Mouse (Mus musculus): ENCODE measurements around the gene Rubcn. TPM values are rescaled to one million over a fixed set of nuclear protein-coding genes. Genes with fewer than 3 reads are reported as not detected.

Gene Rubcn
- polyA plus RNA-seq, 1 experiment: 77.3 TPM

DNA sequence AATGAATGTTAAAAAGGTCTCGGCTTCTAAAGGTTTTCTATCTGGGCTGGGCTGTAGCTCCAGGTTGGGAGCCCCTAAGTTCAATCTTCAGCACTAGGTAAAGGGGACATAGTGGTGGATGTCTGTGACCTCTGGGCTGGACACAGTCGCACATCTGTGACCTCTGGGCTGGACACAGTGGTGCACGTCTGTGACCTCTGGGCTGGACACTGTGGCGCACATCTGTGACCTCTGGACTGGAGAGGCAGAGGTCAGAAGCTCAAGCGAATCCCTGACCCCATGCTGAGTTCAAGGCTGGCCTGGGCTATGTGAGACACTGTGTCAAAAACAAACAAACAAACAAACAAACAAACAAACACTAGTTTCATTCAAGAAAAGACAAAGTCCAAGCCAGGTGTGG is 7.3 kb downstream of the Rubcn start:
- Histone ChIP-seq H3K4me3 (ENCODE audit: control insufficient read depth, low read depth, low read length) (no peak overlapping the region), H3K27me3 (ENCODE audit: control insufficient read depth, insufficient read depth, low read length) (no peaks in the 10 kb centered on the region), H3K27ac (ENCODE audit: control insufficient read depth, insufficient read depth, low read depth, low read length) (no peak overlapping the region), H3K4me1 (ENCODE audit: control insufficient read depth, insufficient read depth, low read length) (peaks cover 7% of the 10 kb centered on the region), H3K36me3 (ENCODE audit: control insufficient read depth, insufficient read depth, low read length) (no peaks in the 10 kb centered on the region)
- TF ChIP-seq CTCF (IDR thresholded peaks at IDR 0.05; ENCODE audit: control insufficient read depth, insufficient read depth, insufficient replicate concordance, low read depth, low read length) (no peak), POLR2A (IDR thresholded peaks at IDR 0.05; ENCODE audit: control insufficient read depth, low read depth, low read length) (no peak)

DNA sequence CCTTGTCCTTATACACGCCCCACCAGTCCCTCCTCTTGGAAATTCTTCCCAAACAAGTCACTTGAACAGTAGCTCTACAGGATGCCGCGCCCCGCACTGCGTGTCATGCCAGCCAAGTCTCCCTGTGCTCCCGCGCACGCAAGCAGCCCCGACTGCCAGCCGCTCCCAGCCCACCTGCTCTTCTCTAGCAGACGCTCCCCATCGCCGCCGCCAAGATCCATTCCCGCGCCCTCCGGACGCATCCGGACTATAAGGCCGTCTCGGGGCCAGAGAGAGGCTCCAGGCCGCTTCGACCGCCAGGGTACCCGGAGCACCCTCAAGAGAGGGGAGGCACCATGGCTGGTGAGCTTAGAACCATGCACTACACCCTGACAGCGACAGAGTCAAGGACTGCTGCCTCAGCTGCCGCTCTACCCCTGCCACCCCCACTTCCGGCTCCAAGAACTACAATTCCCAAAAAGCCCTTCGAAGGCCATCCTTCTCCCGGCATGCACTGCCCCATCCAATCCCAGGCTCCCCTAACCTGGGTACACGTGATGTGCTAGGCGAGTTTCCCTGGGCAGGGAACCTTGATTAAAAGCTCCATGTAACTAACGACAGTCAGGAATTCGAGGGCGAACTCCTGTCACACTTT is 9.5 kb downstream of the Rubcn start:
- Histone ChIP-seq H3K4me3 (ENCODE audit: control insufficient read depth, low read depth, low read length) (peak overlapping the region; percentile 95), H3K27ac (ENCODE audit: control insufficient read depth, insufficient read depth, low read depth, low read length) (peak overlapping the region; percentile 86), H3K36me3 (ENCODE audit: control insufficient read depth, insufficient read depth, low read length) (no peaks in the 10 kb centered on the region), H3K4me1 (ENCODE audit: control insufficient read depth, insufficient read depth, low read length) (peaks cover 7% of the 10 kb centered on the region), H3K27me3 (ENCODE audit: control insufficient read depth, insufficient read depth, low read length) (no peaks in the 10 kb centered on the region)
- TF ChIP-seq CTCF (IDR thresholded peaks at IDR 0.05; ENCODE audit: control insufficient read depth, insufficient read depth, insufficient replicate concordance, low read depth, low read length): no peak
- TF ChIP-seq POLR2A (IDR thresholded peaks at IDR 0.05; ENCODE audit: control insufficient read depth, low read depth, low read length): peak; percentile 63

DNA sequence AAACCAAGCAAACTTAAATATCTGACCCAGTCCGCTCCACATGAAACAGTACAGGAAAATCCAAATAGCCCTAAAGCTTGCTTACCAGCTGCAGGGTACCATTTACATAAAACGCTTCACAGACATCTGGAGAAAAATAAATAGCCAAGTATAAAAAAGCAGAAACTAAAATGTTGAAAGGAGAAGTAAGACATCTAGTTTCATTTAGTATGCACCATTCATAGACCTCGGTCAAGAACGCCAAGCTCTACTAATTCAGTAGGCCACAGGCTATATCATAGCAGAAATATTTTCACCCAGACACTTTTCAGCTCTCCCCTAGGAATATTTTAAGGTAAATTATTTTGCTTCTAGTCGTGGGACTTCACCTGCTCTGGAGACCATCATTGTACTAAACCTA is 10.9 kb downstream of the Rubcn start:
- H3K27me3 ChIP-seq (ENCODE audit: control insufficient read depth, insufficient read depth, low read length): no peaks in the 10 kb centered on the region
- H3K27ac ChIP-seq (ENCODE audit: control insufficient read depth, insufficient read depth, low read depth, low read length): no peak overlapping the region
- peaks cover 7% of the 10 kb centered on the region for H3K4me1 ChIP-seq (ENCODE audit: control insufficient read depth, insufficient read depth, low read length)
- no peak overlapping the region for H3K4me3 ChIP-seq (ENCODE audit: control insufficient read depth, low read depth, low read length)
- no peaks in the 10 kb centered on the region for H3K36me3 ChIP-seq (ENCODE audit: control insufficient read depth, insufficient read depth, low read length)
- no peak for TF ChIP-seq CTCF (IDR thresholded peaks at IDR 0.05; ENCODE audit: control insufficient read depth, insufficient read depth, insufficient replicate concordance, low read depth, low read length)
- TF ChIP-seq POLR2A (IDR thresholded peaks at IDR 0.05; ENCODE audit: control insufficient read depth, low read depth, low read length): no peak

DNA sequence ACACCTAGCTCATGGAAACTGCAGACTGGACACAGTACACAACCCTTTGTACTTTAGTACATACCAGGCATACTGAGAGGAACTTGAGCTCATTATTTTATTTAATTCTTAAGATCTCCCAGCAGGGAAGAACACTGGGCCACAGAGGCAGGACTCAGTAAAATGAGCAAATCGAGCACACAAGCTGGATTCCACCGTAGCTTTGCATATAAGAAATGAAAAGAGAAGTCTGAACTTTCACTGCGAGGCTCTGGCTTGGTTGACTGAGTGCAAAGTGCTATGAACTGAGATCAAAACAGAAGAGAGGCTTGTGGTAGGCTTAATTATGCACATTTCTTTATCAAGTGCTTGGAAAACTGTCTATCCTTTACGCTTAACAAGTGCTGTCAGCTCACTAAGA is 12.2 kb downstream of the Rubcn start:
- Histone ChIP-seq H3K36me3 (ENCODE audit: control insufficient read depth, insufficient read depth, low read length) (no peaks in the 10 kb centered on the region), H3K27ac (ENCODE audit: control insufficient read depth, insufficient read depth, low read depth, low read length) (no peak overlapping the region), H3K27me3 (ENCODE audit: control insufficient read depth, insufficient read depth, low read length) (no peaks in the 10 kb centered on the region), H3K4me1 (ENCODE audit: control insufficient read depth, insufficient read depth, low read length) (peaks cover 7% of the 10 kb centered on the region), H3K4me3 (ENCODE audit: control insufficient read depth, low read depth, low read length) (no peak overlapping the region)
- TF ChIP-seq POLR2A (IDR thresholded peaks at IDR 0.05; ENCODE audit: control insufficient read depth, low read depth, low read length) (no peak), CTCF (IDR thresholded peaks at IDR 0.05; ENCODE audit: control insufficient read depth, insufficient read depth, insufficient replicate concordance, low read depth, low read length) (no peak)

DNA sequence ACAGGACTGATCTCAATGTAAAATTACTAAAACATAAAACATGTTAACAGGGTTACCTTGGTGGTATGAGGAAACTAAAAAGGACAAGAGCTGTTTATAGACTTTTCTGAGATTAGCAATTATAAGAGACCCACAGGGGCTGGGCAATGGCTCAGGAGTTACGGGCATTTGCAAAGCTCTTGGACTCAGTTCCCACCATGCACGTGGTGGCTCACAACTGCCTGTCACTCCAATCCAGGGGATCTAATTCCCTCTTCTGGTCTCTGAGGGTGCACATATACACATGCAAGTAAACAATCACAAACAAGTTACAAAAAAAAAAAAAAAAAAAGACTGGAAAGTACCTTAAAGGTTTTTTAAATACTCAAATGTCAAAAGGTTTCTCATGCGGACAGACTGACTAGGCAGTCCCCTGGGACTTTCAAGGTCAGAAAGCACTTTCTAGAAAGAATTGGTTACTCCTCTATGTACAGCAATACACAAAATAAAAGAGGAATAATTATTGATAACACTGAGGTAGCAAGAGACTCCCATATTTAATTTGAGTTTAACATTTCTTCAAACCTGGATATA is 15.7 kb downstream of the Rubcn start:
- no peak overlapping the region for H3K4me3 ChIP-seq (ENCODE audit: control insufficient read depth, low read depth, low read length)
- TF ChIP-seq CTCF (IDR thresholded peaks at IDR 0.05; ENCODE audit: control insufficient read depth, insufficient read depth, insufficient replicate concordance, low read depth, low read length): no peak
- TF ChIP-seq POLR2A (IDR thresholded peaks at IDR 0.05; ENCODE audit: control insufficient read depth, low read depth, low read length): no peak
- peaks cover 3% of the 10 kb centered on the region for H3K4me1 ChIP-seq (ENCODE audit: control insufficient read depth, insufficient read depth, low read length)
- H3K36me3 ChIP-seq (ENCODE audit: control insufficient read depth, insufficient read depth, low read length): no peaks in the 10 kb centered on the region
- H3K27me3 ChIP-seq (ENCODE audit: control insufficient read depth, insufficient read depth, low read length): no peaks in the 10 kb centered on the region
- H3K27ac ChIP-seq (ENCODE audit: control insufficient read depth, insufficient read depth, low read depth, low read length): no peak overlapping the region

DNA sequence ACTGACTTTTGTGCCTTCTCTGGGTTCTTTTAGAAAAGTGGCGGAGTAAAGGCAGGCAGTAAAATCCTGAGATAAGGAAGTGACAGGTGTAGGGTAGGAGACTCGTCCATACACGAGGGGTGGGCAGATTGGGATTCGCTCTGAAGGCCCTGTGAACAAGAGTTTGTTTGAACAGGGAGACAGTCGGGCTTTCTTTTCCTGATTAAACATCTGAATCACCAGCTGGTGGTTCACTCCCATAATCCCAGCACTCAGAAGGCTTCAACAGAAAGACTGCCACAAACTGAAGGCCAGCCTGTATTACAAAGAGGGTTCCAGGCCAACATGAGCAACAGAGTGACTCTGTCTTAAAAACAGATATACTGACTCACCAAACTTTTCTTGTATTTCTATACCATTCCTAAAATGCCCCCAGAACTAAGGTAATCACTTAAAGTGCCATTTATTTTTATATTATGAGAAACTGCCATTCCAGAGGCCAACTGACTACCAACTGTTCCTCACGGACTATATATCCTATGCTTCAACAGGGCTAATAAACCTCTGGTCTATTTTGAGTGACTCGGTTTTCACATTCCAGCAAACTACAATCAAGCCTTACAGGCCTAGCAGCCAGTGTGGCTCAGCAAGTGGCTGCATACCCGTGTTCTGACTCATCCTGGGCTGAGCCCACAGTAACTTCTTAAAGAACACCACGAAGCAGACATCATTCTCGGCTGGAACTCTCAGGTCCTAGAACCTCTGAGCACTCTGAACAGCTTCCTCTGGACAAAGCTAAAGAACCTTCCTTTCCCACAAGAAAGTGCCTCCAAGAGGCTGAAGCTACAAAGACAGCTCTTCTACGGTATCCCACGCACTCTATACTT is 18.6 kb downstream of the Rubcn start:
- TF ChIP-seq POLR2A (IDR thresholded peaks at IDR 0.05; ENCODE audit: control insufficient read depth, low read depth, low read length) (no peak), CTCF (IDR thresholded peaks at IDR 0.05; ENCODE audit: control insufficient read depth, insufficient read depth, insufficient replicate concordance, low read depth, low read length) (no peak)
- peak overlapping the region; percentile 61 for H3K27ac ChIP-seq (ENCODE audit: control insufficient read depth, insufficient read depth, low read depth, low read length)

DNA sequence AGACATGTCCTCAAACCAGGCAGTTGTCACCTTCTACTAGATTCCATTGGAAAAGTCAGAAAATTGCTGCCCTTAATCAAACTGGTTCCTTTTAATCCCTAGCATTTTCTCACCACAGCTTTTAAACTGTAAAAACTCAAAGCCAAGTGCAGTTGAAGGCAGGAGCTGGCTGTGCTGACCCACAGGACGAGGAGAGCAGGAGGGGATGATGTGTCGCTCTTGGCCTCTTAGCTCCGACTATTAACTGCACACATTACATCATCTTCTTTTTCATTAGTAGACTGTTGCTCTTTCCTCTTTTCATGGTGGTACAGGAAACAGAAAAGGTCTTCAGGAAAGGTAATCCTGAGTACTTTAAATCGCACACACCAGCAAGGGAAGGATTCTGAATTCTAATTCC is 19.2 kb downstream of the Rubcn start:
- no peaks in the 10 kb centered on the region; the same call in 1 of the 2 replicates for H3K36me3 ChIP-seq (ENCODE audit: control insufficient read depth, insufficient read depth, low read length)
- no peaks in the 10 kb centered on the region for H3K27me3 ChIP-seq (ENCODE audit: control insufficient read depth, insufficient read depth, low read length)
- peaks cover 5% of the 10 kb centered on the region for H3K4me1 ChIP-seq (ENCODE audit: control insufficient read depth, insufficient read depth, low read length)
- H3K27ac ChIP-seq (ENCODE audit: control insufficient read depth, insufficient read depth, low read depth, low read length): peak overlapping the region; percentile 61
- no peak for TF ChIP-seq CTCF (IDR thresholded peaks at IDR 0.05; ENCODE audit: control insufficient read depth, insufficient read depth, insufficient replicate concordance, low read depth, low read length)
- no peak for TF ChIP-seq POLR2A (IDR thresholded peaks at IDR 0.05; ENCODE audit: control insufficient read depth, low read depth, low read length)
- no peak overlapping the region for H3K4me3 ChIP-seq (ENCODE audit: control insufficient read depth, low read depth, low read length)

More for the DNA sequence above, 18.6 kb downstream of the Rubcn start:
- H3K4me3 ChIP-seq (ENCODE audit: control insufficient read depth, low read depth, low read length): no peak overlapping the region
- H3K4me1 ChIP-seq (ENCODE audit: control insufficient read depth, insufficient read depth, low read length): peaks cover 5% of the 10 kb centered on the region
- no peaks in the 10 kb centered on the region for H3K27me3 ChIP-seq (ENCODE audit: control insufficient read depth, insufficient read depth, low read length)
- H3K36me3 ChIP-seq (ENCODE audit: control insufficient read depth, insufficient read depth, low read length): no peaks in the 10 kb centered on the region; the same call in 1 of the 2 replicates

Data from testis, adult 2 months (tissue).